Mouse (Mus musculus): ENCODE results near the gene M6pr.

Gene M6pr

DNA sequence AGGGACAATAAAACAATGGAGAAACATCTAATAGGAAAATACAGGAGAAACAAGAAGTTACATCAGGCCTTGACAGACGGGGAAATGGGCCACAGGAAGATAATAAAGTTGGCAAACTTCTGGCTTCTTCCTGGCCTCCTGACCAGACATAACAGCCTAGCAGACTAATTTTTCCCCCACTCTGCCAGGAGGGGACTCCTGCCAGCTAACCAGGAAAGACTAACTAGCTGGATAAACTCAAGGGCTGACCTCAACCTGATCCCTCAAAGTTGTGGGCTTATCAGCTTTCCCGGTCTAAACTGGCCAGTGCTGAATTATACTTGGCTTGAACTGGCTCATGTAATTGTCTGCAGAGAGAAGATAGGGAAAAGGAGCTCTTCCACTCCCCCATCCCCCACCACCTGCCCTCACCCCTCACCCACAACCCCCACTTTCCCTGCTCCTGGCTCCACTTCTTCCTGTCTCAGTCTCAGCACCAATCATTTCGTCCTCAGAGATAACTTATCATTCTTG is 8.8 kb upstream of the M6pr start:
- DNase-seq, result no peak

DNA sequence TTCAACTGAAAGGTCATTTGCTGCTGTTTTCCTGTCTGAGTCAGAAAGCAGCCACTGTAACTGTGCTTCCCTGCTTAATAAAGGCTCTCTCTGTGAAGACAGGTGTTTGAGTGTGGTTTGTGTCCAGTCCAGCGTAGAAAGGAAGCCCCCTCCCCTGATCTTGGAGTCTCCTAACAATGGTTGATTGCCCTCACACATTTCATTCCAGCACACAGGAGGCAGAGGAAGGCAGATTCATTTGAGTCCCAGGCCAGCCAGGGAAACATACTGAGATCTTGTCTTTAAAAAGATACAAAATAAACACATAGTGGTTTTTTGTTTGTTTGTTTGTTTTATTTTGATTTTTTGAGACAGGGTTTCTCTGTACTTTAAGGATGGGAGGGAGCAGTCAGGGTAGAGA is 6.4 kb upstream of the M6pr start:
- no peak for DNase-seq

DNA sequence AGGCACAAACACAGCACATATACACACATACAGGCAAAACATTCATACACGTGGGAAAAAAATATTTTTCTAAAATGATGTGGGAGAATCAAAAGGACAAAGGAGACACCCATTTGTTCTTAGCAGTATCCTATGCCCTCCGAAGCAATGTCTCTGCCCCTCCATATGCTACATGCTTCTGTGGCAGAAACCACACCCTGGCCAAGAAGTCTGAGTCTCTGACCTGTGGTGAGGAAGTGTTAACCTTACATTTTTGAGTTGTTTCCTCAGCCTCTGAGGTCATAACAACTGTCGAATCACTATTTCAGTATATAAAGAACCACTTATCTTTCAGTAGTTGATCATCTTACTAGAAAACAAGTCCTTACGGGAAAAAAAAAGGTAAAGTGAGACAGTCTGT is 5.9 kb upstream of the M6pr start:
- no peak for DNase-seq

DNA sequence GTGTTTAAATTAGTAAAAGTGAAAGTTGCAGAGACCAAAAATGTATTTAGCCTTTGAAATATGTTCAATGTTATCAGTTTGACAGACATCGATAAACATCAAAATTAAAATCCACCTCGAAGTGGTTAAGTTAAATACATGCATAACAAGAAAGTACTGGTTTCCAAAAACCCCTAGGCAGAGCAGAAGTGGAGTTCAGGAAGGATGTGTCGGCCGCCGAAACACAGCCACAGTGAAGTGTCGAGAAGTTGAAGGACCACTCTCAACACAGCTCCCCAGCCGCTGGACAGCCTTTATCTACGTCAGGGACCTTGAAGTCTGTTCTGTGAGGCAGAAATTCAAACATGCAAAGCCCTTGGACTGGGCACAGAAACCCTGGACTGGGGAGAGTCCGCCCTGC is 5.0 kb upstream of the M6pr start:
- no peak for DNase-seq

DNA sequence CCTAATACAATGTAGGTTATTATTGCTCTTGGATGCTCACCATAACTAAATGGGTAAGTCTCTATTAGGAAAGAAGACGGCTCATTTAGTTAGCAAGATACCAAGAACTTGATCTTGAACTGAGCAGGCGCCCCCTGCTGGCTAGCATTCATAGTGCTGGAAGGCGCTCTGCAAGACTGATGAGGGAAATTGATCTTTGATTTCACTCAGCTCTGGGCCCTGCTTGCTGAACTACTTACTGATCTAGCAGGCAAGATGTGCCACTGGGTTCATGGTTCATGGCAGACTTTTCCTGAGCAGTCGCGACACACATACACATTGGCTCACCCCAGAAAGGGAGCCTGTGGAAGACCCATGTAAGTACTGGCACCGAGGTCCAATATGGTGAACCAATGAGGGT is 4.2 kb upstream of the M6pr start:
- DNase-seq, result peak; percentile 51 to 81

DNA sequence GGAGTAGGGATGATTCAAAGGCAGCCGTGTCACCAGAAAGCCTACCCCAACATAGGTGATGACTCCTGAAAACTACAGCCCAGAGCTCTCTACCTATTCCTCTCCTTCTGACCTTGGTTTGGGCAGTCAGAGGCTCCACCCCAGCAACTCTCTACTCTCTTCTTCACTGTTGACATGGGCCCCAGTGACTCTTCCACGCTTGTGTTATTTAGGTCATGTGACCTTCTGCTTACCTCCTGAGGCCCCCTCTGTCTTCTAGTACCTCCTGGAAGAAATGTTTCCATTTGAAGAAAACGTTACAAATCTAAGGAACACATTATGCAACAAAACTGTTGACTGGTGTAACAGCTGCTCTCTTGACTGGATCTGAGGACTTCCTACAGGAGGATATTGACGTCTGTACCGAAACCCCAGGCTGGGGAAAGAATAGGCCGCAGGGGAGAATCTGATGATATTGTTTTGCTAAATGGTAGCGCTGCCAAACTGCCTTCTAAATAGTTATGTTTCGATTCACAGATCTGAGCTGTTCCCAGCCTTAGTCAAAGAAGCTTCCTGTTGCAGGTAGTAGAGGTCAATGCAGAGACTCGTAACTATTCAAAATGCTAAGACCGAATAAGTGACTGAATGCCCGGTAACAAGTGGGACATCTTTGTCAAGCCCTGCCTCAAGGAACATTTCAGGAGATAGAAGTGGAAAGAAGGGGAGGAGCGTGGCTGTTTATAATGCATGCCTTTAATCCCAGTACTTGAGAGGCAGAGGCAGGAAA is 3.5 kb upstream of the M6pr start:
- no peak for DNase-seq

DNA sequence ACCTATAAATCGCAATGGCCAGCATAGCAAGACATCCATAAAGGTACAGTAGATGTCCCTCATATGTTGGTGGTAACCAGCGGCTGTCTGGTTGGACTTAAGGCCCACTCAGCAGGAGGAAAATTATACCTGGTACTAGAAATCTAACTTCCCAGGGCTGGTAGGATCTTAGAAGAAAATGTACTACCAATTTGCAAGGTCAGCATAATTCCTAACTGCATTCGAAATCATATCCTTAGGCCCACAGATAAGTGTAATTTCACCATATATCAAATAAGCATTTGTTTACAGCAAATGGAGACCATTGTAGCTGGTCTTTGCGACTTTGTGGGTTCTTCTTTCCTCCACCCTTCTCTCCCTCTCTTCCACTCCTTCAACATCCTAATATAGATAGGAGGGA is 1.8 kb upstream of the M6pr start:
- DNase-seq, result no peak

DNA sequence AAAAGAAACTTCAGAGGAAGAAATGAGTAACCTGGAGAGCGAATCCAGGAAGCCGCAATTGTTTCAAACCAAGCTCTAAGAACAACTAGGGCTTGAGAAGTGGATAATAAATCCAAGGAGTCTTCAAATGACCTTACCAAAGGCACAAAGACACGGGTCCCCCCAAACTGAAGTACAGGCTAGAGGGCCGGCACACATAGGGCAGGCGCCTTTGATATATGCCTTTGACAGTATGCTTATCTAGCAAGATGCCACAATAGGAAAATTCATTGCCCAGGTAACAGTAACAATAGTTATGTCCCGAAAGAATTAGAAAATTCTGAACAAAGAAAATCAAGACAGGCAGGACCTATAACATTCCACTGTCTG is 400 bp upstream of the M6pr start:
- DNase-seq, result no peak

DNA sequence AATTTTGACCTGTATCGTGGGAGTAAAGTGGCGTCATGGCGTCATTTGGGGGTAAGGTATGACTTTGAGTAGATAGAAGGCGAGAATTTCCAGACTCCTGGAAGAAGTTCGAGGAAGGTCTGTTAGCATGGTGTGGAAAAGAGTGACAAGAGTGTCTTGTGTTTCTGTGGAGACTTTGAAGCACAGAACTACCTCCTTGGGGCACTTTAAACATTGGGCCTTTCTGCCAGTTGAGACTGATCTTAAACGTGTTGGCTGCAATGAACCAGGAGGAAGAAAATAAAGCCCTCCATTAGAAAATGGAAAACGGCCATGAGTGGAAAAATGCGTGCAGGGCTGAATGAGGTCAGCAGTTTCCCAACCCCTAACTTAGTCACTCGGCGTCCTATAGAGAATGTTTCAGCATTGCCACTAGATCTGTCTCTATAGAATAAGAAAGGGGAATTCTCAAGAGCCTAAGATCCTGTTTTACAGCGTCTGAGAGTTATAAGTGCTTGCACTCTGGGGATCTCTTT is 983 bp downstream of the M6pr start:
- no peak for DNase-seq

DNA sequence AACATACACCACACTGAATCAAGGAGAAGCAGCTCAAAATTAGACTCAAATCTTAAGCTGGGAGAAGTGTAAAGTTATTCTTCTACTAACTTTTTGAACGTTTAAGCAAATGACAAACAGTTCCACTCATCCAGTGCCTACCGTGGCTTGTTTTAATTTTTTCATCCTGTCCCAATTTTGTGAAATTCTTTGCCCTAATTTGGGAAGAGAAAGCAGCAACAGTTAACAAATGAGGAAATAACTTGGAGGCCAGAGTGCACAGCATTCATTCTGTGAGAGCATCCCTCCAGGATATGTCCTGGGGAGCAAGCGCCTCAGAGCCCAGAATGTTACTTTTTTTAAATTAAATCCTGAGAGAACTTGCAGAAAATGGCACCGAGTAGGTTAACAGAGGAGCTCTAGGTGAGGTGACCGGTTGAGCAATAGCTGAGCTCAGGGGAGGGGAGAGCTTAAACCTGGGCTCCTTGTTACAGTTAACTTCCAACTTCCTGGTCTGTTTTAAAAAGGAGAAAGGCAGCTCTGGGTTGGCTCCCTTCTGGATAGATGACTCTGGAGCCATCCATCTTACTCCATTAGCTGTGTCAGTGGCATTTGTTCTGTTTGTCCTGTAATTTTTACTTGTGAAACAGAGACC is 1.8 kb downstream of the M6pr start:
- DNase-seq, result no peak

DNA sequence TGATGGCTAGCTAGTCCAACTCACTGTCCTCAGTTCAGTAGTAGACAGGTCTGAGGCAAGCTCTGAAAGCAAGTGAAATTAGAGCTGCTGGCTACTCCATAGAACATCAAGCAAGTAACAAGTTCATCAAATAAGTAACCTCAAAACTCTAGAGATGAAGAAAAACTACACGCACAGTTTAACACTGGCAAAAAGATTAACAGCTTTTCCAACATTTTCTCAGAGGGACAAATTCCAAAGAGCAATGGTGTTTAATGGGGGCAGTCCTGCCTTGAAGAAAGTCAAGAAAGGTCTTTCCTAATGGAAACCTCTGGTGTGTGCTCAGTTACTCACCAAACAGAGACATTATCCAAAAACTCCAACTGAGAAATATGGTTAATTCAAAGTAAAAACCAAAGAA is 10.2 kb downstream of the M6pr start:
- no peak for DNase-seq

DNA sequence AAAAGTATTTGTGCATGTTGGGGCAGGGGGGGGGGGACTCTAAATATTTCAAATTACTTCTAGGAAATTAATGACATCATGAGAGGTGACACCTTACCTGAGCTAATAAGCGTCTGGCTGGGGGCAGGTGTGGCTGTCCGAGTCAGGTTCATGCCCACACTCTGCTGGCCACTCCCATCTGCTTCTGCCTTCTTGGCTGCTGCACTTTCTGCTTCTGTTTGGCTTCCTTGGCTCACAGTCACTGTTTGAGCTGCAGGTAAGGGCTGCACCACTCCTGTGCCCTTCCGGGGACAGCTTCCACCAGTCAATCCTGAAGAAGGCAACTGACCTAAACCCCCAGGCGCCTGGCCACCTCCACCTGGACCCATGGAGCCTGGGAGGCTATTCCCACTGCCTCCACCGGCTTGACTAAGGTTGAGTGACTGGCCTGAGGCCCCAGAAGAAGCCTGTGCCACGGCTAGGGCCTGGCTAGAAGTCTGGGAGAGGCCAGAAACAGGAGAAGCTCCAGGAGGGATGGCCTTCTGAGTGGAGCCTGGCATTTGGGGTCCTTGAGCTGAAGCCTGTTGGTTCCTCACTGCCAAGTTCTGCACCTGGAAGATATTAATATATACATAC is 16.9 kb downstream of the M6pr start:
- DNase-seq, result no peak

DNA sequence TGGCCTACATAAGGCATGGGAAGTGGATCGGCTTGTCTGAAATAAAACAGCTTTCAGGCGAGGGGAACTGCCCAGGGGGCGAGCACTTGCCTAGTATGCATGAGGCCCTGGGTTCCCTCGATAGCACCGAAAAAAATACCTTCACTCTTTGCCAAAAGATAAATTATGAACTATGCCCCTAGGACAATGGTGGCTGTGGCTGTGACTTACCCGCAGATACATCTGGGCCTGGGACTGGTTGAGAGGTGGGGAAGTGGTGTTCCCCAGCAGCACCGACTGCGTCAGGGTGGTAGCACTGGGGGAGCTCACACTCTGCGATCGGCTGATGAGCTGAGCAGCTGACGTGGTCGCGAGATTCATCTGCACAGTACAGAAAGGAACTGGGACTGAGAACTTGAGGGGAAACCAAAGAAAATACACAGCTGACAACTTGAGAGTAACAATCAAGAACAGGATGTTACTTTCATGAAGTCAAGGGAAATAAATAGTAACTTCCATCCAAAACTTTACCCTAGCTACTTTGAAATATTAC is 24.6 kb downstream of the M6pr start:
- DNase-seq, result no peak

DNA sequence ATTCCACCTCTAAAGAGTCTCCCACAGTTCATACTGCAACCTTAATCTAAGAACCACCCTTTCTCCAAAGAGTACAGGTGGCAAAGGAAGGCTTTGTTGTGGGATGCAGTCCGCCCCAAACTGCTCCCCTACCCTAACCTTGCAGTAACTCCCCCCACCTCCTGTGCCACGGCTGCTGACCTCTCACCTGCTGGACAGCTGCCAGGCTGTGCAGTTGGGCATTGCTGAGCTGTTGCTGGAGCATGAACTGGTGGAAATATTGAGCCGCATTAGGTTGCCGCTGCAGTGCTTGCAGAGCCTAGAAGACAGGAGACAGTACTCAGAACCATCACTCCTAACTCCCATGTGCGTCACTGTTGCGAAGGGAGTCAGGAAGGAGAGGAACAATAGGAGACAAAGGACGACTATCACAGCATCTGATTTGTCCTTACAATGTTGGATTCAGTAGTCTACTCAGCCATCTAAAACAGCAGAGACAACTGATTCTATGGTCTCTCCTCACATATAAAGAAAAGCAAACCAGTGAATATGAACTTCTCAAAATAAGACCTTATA is 26.3 kb downstream of the M6pr start:
- no peak for DNase-seq

DNA sequence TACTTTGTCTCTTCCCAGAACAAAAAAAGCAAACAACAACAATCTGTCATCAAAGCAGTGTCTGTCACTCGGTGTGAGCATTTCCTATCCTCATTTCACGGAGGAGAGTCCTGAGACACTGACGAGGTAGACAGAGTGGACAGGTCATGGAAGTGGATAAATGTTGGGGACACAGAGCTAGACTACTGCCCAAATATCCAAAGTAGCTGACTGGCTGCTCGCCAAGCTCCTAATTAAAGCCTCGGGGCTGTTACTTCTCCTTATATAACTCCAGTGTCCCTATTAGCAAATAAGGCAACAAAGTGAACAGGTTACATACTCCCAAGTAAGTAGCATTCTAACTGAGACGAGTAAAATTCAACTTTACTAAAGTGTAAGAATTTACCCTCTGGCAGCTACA is 29.0 kb downstream of the M6pr start:
- DNase-seq, result no peak

DNA sequence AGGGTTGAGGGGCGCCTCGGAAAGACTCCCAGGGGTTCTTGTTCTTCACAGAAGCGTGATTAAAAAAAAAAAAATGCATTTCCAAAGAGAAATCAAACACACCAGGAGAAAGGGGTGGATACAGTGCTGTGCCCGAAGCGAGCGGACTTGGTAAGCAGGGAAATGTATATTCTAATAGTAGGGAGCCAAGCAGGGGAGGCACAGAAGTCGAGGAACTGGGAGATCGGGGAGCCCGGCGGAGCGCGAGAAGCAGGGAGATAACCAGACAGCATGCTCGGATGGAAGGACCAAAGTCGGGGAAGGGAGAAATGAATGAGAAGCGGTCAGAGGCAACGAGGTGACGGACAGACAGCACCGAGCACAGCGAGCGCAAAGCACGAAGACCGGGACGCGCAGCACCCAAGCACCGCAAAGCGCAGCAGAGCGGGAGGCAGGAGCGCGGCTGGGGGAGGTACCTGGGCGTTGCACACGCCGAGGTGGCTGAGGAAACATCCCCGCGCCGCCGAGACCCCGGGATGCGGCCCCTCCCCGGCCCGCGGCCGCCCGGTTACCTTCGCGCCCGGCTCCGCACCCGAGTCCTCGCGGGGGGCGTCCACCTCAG is 30.6 kb downstream of the M6pr start:
- DNase-seq, result peak; percentile 60 to 69

DNA sequence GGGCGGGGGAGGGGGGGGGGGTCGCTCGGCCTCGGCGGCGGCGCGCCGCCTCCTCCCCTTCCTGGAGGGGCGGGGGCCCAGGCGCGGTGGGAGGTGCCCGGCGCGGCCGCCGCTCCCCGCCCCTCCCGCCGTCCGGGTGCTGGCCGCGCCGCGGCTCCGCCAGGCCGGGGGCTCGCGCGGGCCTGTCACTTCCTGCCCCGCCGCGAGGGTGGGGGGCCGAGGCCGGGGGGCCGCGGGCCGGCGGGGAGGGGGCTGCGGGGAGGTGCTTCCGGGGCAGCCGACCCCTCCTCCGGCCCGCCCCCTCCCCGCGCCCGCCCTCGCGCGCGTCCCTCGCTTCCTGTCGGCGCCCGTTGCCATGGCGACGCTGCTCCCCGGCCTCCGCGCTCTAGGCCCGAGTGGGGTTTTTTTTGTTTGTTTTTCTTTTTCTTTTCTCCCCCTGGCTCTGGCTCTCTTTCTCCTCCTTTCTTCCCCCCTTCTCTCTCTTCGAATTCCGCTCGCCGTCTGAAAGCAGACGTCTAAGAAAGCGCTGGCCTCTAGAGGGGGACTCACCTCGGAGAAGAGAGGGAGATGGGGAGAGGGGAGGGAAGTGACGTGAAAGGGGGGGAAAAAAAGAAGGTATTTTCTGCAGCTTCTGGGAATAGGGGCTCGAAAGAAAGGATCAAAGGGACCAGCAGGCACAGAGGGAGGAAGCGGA is 31.3 kb downstream of the M6pr start:
- DNase-seq, result peak; percentile 79 to 86

DNA sequence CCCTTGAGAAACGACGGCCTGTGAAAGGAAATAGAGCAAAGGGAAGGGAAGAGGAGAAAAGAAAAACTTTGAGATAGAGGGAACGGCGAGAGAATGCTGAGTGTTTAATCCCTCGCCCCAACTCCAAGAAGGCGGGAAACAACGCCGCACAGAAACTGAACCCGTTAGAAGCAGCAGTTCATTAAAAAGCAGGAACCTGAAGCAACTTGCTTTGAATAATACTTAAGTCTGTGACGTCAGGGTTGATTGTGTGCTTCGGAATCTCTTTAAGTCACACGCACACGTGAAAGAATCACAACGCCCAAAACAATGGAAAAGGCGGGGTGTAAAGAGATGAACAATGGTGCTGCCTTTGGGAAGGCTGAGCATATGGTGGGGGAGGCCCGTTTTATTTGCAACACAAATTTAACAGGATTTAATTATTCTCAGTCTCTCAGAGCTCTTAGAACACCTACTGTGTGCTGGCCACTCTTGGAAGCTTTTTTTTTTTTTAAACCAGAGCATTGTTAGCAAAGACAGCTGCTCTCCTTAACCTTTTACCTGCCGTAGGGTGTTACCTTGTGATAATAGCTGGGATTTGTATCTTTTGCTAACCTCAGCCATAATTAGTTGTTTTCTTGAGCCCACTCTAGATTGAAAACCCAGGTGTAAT is 32.0 kb downstream of the M6pr start, which contains the start of gene Phc1:
TSS of gene Phc1 (minus strand) at position 213 of the 652 bp plus-strand sequence.
- DNase-seq, result no peak

DNA sequence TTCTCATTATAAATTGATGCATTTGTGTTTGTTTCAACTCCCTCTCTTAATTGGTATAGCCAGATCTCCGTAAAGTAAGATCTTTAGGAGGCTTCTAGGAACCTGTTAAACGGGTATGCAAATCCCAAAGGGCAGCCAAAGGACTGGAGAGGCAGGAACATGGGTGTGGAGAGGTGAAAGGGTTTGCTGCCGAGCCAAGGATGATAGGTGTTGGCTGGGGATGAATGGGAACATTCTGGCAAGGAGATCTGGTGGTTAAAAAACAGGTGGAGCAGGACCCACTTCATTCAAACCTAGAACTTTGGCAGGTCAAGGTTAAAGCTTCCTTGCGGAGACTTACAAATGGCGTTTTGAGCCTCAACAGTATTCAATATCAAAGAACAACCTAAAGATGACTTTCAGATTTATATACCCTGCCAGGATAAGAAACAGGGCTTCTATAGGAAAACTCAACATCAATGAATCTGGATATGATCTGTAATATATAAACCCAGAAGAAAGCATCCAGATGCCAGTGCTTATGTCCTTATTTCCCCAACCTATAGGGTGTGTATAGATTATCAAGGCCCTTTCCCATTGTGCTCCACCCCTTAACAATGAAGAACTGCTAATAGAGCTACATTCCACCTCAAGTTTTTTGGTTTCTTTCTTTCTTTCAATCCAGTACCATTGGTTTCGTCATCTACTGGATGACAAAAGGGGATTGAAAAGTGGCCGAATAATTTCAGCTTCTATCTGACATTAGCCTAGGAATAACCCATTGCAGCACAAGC is 32.7 kb downstream of the M6pr start:
- DNase-seq, result no peak

DNA sequence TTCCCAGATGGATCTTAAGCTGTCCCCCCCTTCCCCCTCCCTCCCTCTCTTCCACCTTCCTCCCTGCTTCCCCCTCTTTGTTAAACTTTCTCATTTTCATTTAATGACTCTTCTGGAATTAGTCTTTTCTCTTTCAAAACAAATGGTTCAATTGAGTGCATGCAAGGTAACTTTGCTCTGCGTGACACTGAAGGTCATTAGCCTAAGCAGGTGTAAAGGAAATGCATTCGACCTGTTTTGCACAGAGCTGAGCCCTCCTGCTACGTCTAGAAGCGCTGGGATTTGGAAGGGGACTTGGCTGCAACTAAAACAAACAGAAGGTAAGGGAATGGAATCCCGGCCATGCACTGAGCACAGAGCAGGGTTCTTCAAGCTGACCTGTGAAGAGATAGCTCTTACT is 33.6 kb downstream of the M6pr start:
- no peak for DNase-seq

DNA sequence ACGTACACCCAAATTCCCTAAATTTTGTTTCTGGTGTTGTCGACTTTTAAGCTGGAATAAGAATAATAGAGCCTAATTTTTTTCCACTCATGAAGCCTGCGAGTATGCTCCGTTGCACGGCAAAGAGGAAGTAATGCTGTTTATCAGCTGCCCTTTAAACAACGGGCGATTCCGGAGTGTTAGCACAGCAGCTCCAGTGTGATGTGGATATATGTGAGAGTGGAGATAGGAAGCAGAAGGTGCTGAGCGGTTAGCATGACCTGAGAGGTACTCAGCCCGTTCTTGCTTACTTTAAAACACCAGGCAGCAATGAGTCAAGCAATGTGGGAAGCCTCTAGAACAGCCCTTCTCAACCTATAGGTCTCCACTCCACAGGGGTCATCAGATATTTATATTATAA is 35.2 kb downstream of the M6pr start:
- no peak for DNase-seq
